Mouse (Mus musculus): ENCODE results near the gene Wdr83os.

The Wdr83os gene

DNA sequence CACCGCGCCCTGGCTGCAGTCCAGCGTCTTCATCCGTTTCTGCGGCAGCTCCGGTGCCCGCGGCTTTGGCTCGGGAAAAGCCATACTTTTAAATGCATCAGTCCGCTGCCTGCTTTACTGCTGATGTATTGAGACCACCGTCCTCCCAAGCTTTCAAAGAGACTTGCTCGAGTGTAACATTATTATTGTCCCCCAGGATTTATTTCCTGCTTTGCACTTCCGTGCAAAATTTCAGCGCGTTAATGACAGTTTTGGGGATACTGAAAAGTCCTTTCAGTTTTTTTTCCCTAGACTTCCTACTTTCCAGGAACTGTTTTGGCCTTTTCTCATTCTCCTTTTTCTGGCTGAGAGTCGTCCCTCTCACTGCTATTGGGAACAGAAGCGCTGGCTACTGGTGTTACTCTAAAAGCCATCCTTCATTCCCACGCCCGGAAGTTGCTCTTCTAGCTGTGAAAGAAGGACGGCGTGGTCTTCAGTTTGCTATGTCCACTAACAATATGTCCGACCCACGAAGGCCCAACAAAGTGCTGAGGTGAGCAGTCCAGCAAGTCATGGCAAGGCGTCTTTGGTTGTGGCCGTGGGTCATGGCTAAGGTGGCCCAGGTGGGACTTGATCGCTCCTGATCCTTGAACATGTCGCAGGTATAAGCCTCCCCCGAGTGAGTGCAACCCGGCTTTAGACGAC lies at the start of gene Wdr83os:
Wdr83os (plus strand) TSS at position 209 of the 684 bp plus-strand sequence.
- DNase-seq = peak; percentile 74

DNA sequence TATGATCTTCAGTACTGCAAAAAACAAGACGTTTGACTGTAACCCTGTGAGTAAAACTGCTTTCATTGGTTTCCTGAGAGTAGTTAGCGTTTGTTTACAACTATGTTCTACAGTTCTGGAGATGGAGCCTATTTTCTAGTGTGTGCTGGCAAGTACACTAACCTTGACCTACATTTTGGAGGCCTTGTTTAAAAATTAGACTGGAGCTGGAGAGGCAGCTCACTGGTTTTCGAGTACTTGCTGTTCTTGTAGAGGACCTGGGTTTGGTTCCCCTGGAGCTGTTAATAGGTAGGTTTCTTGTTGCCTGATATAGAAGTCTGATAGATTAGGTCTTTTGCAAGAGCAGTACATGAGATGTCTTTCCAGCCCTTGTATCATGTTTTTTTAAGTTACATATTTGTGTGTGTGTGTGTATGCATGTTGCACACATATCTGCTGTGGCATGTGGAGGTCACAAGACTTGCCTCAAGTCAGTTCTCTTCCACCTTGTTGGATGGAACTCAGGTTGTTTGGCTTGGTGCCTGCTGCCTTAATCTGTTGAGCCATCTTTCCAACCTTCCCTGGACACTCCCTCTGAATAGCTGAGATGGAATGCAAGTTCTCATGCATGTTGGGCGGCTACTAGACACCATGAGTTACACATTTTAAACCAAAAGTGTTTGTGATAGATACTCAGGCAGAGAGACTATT lies 47.8 kb upstream of the Wdr83os start:
- no peak for DNase-seq

DNA sequence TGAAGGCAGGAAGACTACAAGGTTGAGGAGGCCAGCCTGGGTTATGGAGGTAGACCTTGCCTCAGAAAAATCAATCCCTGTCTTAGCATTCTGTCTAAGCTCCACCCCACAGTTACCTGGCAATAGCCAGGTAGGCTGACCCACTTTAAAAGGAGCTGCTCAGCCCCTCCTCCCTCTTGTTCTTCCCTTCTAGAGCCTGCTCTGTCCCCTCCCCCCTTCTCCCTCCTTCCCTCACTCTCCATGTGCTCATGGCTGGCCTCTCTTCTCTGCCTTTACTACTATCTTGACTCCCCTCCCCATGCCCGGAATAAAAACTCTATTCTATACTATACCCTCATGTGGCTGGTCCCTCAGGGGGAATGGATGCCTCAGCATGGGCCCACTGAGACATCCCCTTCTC lies 46.7 kb upstream of the Wdr83os start:
- peak; percentile 57 for DNase-seq

DNA sequence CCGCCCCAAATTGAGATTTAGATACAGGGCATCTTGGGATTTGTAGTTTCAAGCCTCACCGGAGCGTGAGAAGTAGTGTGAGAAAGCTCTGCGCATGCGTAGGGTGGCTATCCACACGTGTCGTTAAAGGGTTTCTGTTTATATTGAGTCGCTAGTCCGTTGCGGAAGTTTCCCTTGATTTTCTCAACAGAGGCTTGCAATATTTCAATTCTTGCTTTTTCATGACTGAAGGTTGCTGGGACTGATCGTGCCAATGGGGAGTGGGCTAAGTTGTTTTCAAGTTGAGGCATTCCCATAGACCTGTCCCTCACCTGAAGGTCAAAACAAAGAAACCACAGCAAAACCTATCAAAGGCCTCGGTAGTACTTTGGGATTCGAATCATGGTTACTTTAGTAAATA lies 45.8 kb upstream of the Wdr83os start:
- peak; percentile 76 for DNase-seq

DNA sequence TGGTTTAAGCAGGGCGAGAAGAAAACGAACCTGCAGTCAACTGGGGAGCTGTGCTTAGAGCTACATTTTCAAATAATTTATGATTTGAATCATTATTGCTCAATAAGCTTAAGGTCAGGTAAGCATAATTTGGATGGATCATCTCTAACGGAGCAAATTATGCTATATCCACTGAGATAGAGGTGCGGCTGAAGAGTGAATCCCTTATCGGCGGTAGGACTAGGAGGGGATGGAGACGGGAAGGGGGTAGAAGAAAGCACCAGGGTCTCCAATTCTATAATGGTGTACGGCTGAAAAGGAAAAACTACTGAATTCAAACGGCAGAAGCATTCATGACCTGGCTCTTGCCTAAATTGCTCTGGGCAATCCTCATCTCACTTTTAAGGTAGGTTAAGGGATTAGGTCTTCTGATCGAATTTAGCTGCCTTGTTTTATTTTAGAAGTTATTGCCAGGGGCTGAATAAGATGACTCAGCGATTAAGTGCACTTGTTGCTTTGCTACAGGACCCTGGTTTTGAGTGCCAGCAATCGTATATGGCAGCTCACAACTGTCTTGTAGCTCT lies 45.3 kb upstream of the Wdr83os start:
- DNase-seq = peak; percentile 61

DNA sequence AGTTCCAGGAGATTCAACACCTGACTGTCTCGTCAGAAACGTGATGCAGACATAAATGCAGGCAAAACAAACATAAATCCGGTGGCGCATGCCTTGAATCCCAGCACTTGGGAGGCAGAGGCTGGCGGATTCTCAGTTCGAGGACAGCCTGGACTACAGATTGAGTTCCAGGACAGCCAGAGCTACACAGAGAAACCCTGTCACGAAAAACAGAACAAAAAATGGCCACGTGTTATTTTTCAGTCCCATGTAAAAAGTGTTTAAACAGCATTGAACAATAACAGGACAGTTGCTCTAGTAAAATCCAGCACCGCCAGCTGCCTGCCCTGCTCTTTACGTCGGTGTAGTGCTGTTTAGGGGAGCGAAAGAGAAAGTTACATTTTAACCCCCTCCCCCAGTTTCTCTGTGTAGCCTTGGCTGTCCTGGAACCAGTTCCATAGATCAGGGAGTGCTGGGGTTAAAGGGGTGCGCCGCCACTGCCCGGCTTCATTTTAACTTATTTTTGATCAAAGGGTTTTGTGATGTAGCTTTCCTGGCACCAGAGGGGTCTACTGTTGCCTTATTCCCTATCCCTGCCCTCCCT lies 44.7 kb upstream of the Wdr83os start:
- DNase-seq = peak; percentile 59

DNA sequence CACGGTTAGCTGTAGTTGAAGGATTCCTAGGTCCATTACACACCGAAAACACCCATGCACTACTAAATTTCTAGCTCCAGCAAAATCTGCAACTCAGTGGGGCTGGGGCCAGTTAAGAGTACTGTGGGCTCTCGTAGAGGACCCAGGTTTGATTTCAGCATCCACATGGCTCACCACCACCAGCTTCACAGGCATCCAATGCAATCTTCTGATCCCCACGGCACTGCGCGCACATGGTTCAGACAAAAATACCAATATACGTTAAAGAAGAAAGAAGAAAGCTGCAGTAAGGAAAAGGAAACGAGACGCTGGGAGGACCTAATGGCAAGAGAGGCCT lies 44.2 kb upstream of the Wdr83os start:
- DNase-seq = no peak

DNA sequence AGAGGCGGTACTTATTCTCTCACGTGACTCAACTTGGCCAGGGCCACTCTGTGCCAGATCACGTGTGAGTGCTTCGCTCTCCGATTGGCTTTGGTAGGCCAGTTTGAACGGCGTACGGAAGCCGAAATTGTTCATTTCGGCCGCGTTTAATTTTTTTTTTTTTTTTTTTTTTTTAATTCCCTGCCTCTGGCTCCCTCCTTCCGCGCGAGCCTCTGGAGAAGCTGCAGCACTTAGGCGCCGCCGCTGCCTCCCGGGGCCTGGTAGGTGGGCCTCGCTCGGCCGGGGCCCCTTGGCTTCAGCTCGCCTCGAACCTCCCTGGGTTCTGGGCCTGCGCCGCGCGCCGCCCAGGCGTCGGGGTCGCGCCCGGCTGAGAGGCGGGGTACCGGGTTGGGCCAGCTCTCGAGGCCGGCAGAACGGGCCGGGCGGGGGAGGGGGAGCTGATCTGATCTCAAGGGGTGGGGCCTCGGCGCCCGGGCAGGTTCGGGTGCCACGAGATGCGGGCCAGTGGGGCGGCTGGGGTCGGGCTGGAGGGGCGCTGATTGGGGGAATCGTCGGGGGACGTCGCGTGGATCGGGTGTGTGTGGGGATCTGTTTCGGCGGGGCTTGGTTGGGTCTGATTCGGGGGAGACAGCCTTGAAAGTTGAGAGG lies 43.7 kb upstream of the Wdr83os start, which contains the start of gene Tnpo2:
Tnpo2 (plus strand) TSS at position 198 of the 648 bp plus-strand sequence.
- peak; percentile 95 for DNase-seq

DNA sequence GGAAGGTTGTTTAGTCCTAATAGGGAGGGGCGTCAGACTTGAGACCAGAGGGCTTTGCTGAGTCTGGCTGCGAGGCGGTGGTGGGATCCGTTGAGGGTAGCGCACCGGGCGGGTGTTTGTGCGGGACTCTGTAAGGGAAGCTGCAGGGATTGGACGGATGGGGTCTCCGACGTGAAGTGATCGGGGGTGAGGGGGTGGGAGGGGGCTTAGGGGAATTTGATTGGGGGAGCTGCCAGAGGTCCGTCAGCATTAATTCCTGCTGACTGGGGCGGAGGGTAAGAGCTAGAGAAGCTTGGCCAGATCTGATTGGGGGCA lies 43.2 kb upstream of the Wdr83os start:
- DNase-seq = no peak

DNA sequence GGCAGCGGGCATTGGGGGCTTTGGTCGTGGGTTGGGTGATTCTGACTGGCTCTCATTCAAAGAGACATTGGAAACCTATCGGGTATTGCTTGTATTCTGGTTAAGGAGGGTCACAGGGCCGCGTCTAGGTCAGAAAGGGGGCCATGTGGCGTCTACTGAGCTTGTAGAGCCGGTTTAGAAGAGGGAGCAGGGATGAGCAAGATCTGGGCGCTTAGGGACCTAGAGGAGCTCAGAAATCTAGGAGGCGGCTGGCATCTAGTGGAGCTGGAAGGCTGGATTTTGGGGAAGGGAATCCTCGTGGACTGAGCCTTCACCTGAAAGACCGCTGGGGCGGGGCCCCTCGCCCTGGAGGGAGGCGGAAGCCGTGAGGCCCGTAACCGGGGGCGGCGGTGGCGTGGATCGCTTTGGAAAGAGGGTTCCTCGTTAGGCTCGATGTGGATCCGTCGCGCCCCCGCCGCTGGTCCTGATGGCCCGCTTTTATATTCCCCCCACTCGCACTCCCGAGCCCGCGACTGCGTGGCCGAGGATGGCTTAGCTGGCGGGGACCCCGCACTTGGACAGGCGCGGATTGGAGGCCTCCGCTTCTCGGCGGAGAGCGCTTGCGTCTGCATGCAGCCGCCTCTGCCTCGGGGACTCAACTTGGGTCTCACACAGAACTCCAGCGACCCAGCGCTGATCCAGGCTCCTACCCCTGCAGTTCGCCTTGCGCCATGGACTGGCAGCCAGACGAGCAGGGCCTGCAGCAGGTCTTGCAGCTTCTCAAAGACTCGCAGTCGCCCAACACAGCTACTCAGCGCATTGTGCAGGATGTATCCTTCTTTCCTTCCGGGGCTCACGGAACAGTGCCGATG lies 42.6 kb upstream of the Wdr83os start:
- DNase-seq = peak; percentile 62

DNA sequence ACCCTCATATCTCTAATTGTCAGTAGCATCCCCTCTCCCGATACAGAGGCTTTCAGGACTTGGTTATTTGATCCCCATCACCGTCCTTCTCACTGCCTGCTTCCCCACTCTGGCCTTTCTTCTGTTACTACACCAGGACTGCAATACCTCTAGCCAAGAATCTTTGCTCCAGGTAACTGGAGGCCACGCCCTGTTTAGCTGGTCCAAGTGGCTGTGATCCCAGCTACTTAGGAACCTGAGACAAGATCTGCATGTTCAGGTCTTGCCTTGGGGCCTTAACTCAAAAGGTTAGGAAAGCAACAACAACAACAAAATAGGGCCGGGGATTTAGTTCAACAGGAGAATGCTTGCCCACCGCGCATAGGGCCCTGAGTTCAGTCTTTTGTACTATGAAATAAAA lies 36.9 kb upstream of the Wdr83os start:
- no peak for DNase-seq

DNA sequence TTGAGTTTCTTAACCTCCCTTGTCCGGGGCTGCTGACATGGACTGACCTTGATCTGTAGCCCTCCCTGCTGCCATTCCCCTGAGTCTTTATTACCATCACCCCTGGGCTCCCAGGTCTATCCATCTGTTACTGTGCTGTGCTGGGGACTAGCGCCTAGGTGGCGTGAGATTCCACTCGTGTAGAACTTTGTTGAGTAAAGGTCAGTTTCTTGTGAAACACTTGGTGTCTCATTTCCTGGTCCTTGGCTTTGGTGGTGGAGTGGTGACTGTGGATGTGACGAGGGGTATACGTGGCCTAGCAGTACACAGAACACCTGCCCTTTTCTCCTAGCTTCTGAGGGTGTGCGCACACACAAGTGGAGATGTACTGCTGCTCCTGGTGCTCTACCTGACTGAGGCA lies 23.2 kb upstream of the Wdr83os start:
- no peak for DNase-seq

DNA sequence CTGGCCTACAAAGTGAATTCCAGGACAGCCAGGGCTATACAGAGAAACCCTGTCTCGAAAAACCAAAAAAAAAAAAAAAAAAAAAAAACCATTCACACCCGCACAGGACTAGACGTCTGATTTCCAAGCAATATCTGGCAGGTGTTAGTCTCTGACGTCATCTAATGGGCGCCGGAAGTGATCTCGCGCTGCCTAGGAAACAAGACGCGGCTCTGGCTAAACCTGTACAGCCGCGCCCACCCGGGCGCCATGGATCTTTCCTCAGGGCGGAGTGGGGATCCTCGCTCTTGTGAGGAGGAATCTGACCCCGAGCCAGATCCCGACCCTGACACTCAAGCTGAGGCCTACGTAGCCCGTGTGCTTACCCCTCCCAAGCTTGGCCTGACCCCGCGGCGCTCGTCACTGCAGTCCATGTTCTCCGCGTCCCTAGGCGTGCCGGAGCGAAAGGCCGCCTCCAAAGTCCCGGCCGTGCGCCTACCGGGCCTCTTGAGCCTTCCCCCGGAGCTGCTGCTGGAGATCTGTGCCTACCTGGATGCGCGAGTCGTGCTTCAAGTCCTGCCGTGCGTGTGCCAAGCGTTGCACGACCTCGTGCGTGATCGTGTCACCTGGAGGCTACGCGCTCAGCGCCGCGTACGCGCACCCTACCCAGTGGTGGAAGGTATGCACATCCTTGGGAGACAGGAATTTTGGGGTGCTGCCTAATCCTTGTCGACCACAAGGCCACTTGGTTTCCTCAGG lies 20.5 kb upstream of the Wdr83os start, which contains the start of gene Fbxw9:
Fbxw9 (plus strand) TSS at position 177 of the 738 bp plus-strand sequence.
- peak; percentile 92 for DNase-seq

DNA sequence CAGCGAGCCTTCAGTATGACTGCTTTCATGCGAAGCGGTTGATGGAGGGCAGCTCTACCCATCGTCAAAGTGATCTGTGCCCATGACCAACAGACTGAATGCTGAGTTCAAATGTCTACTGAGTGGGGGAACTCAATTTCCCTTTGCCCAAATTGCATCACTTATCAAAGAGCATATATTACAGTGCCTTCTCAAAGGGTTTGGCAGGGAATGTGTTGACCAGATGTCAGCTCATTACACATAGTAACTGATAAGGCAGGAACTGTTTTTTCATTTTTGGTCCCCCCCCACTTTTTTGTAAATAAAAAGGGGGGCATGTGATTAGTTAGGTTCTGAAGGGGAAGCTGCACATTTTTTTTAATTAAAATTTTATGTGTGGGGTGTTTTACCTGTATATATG lies 17.9 kb upstream of the Wdr83os start:
- DNase-seq = no peak

DNA sequence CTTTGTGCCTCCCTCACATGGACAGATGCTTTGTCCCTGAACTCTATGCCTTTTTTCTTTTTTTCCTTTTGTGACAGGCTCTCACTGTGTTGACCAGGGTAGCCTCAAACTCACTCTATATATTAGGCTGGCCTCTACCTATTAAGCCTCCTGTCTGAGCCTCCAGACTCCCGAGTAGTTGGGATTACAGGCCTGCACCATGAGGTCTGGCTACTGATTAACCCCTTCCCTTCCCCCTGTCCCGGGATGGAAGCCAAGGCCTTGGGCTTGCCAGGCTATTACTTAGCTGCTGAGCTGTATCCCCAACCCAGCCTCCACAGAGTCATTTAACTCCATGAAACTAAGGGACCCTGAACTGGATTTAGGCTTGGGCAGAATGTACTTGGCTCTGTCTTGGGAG lies 15.3 kb upstream of the Wdr83os start:
- DNase-seq = no peak

DNA sequence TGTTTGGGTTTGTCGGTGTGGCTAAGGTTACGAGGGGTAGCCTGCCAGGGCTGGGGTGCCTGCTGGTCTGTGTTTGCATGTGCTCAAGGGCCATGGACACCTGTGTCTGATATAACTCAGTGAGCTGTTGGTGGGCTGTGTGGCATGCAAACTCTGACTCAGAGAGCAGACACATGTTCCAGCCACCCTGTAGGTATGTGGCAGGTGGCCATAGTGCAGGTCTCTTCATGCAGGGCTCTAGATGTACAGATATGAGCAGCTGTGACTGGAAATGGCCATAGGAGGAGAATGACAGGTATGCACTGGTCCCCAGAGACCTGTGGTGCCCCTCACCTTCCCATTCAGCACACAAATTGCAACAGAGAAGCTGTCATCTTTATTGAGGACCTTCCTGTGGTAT lies 13.4 kb upstream of the Wdr83os start:
- no peak for DNase-seq

DNA sequence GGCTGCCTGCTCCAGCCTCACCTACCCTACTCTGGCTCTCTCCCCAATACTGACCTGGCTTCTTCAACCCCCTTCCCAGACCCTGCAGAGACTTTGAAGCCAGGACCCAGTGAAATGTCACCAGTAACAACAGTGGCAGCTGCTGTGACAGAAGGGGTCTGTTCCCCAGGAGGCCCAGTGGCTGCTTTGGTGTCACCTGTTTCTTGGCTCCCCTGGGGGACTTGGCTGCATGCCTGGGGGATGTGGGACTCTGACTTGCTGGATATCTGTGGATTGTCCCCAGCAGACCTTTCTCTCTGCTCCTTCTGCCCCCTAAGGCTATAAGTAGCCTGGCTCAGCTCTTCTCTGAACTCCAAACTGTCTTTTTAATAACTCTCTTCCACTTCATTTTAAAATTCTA lies 12.6 kb upstream of the Wdr83os start, which contains the start of gene Gm5741:
Gm5741 (minus strand) TSS at position 1 of the 400 bp plus-strand sequence.
- DNase-seq = no peak

DNA sequence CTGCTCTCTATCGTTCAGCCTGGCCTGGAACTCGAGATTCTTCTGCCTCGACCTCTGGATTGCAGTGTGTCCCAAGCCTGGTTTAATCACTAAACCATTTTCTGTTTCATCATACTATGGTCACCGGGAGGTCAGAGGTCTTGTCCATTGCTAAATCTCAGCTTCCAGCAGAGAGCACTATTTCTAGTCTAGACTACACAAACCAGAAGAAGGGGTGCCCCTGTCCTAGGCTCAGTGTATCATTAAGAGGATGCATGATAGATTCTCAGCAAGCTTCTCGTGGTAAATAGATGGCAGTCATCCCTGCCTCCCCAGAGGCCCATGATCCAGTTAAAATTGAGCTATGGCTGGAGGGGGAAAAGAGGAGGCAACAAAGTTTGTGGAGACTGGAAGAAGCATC lies 9.5 kb upstream of the Wdr83os start:
- DNase-seq = no peak

DNA sequence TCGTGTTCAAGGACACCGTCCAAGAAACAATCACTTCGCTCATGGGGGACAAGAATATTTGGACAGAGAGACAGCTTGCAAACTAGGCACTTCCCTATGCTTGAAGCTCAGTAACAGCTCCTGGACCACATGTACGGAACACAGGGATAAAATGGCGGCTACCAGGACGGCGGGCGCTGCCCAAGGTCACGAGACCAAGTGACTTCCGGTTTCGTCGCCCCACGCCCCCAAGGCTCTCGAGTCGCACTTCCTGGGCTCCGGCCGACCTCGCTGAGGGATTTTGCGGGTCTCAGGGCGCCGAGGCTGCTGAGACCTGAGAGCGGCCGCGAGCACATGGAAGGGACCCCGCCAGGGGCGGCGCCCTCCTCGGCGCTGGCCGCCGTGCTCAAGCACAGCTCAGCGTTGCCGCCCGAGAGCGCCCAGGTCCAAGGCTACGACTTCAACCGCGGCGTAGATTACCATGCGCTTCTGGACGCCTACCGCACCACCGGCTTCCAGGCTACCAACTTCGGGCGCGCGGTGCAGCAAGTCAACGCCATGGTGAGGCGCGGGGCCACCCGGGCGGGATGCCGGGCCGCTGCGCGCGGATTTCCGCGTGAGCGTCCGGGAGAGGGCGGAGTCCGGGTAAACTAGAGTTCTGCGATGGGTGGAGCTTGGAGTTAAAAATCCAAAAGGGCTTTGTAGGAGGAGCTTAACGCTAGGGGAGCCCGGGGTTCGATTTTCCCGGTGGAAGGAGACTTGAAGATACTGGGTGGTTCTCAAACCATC lies 8.8 kb upstream of the Wdr83os start, which contains the start of gene Dhps:
Dhps (plus strand) TSS at position 244 of the 768 bp plus-strand sequence.
- DNase-seq = peak; percentile 90

DNA sequence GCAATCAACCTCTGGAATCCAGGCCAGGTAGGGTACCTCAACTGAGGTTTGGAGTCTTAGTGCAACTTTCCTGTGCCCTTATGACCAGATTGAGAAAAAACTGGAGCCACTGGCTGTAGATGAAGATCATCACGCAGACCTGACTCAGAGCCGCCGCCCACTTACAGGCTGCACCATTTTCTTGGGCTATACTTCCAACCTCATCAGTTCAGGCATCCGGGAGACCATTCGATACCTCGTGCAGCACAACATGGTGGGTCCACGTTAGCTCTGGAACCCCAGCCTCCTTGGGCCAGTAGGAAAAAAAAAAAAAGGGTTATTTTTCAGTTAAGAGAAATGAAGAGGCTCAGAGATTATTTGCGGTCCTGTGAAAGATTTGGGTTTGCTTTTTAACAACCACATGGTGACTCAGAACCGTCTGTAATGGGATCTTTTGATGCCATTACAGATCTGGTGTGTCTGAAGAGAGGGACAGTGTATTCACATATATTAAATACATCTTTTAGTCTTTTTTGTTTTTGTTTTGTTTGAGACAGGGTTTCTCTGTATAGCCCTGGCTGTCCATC lies 8.1 kb upstream of the Wdr83os start:
- DNase-seq = no peak
